Mouse (Mus musculus) lung, adult 2 months (tissue): ENCODE measurements at regions not wholly inside any gene's neighbourhood (a gene's known extent, or its start where the extent isn't known, plus 50 kb on each side); places are given as distances from the start of the nearest gene placed in this dataset.

Experiments
- CTCF ChIP-seq: fragments of 200-500 bp; IDR thresholded peaks from 2 replicates; pipeline ENCODE4 v1.5.1; 2011; ENCODE audit warnings: mild to moderate bottlenecking, low read length, control low read depth; ENCODE audit not compliant: insufficient read depth
- POLR2A ChIP-seq: fragments of 200-500 bp; IDR thresholded peaks from 2 replicates; pipeline ENCODE4 v1.6.1; 2011; ENCODE audit warnings: low read depth, mild to moderate bottlenecking, control low read depth, low read length, borderline replicate concordance; ENCODE audit errors: extremely low read depth

DNA sequence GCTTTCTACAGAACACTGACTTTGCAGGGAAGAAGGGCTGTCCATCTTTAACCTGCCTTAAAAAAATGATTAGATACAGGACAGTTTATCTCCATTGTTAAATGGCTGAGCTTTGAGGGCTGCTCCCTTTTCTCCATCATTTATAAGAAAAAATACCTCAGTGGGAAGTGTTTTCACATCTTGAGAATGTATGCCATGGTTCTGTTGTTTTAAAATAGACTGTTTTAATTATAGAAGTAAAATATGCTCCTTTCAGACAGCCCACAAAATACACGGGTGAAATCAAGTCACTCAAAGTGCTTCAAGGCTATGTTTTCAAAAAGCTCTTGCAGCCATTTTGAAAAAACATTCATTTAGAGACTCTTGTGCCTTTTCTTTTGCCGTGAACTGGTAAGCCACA is 50.0 kb upstream of the Klf7 start:
- TF ChIP-seq POLR2A (no peak), CTCF (no peak)
